Mouse (Mus musculus) kidney, adult 2 months (tissue): Measurements from ENCODE around the gene Rapgefl1. TPM values are rescaled to one million over a fixed set of nuclear protein-coding genes. Genes with fewer than 3 reads are reported as not detected.

Source experiments
- DNase-seq: peaks from one replicate; pipeline ENCODE4 v3.0.0; 2021
- H3K27ac ChIP-seq: fragments of 200-500 bp; 2 replicates; pipeline ENCODE4 v1.5.1; 2012; ENCODE audit warnings: low read depth, low read length, control low read depth, inconsistent platforms; ENCODE audit not compliant: insufficient read depth
- H3K27me3 ChIP-seq: fragments of 200-500 bp; replicated peaks from 2 replicates; pipeline ENCODE4 v1.6.1; 2012; ENCODE audit warnings: mild to moderate bottlenecking, moderate library complexity, low read length, inconsistent platforms; ENCODE audit not compliant: control insufficient read depth, insufficient read depth
- H3K36me3 ChIP-seq: fragments of 200-500 bp; 2 replicates; pipeline ENCODE4 v1.6.1; 2012; ENCODE audit warnings: mild to moderate bottlenecking, moderate library complexity, low read length, inconsistent platforms; ENCODE audit not compliant: control insufficient read depth, insufficient read depth
- H3K4me1 ChIP-seq: fragments of 200-500 bp; 2 replicates; pipeline ENCODE4 v1.6.1; 2011; ENCODE audit warnings: low read length; ENCODE audit not compliant: control insufficient read depth, insufficient read depth
- H3K4me3 ChIP-seq: fragments of 200-500 bp; 2 replicates; pipeline ENCODE4 v1.5.1; 2011; ENCODE audit warnings: mild to moderate bottlenecking, low read depth, low read length, control low read depth; ENCODE audit not compliant: insufficient read depth
- CTCF ChIP-seq: fragments of 200-500 bp; conservative IDR thresholded peaks from 2 replicates; pipeline ENCODE4 v1.5.1; 2011; ENCODE audit warnings: low read depth, mild to moderate bottlenecking, control low read depth, low read length, moderate library complexity, mixed read lengths; ENCODE audit not compliant: insufficient read depth, insufficient read length
- POLR2A ChIP-seq: fragments of 200-500 bp; IDR thresholded peaks from one replicate; pipeline ENCODE4 v1.6.1; 2011; ENCODE audit warnings: low read depth, low read length, control low read depth
- WGBS: fragments of 180-500 bp; shearing (Covaris S2); methylation state at CpG from one replicate; pipeline ENCODE4 v1.1.7; 2018; 5-methylcytosine and 5-hydroxymethylcytosine counted together
- polyA plus RNA-seq: library from polyadenylated mRNA; depleted of rRNA; stranded (reverse); fragments of >200 nt; gene quantifications from 2 replicates; pipeline ENCODE4 v1.2.3, GENCODE M21; 2012; rRNA removed

The Rapgefl1 gene
- 4.2 and 4.7 TPM in 2 replicates for polyA plus RNA-seq

DNA sequence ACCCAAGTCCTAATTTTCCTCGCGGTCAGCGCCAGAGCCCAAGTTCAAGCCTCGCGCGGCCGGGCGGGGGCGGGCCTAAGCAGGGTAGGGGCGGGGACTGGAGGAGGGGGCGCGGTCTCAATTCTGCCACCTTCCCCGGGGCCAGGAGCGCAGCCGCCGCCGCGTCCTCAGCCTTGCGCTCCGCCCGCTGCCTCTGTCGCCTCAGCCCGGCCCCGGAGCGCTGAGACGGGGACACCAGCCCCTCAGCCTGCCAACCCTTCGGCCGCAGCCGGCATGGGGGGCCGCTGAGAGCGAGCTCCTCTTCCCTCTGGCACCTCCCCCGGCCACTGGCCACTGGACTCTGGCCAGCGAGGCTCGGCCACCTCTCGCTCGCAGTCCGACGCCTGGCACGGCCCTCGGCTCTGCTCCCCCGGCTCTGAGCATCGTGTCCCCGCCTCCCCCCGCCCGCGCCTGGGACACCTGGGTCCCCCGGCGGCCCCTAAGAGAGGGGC, at the start of gene Rapgefl1:
Gene Rapgefl1, plus strand, starts transcription at position 135 of the 491 bp plus-strand sequence.
- Histone ChIP-seq H3K4me1 (peaks cover 3% of the 10 kb centered on the region; the same call in 1 of the 2 replicates), H3K27me3 (peaks cover 1% of the 10 kb centered on the region; the same call in 1 of the 2 replicates), H3K4me3 (peak within 1 kb of the TSS; percentile 96), H3K36me3 (peaks cover 4% of the 10 kb centered on the region), H3K27ac (0 out of 2 replicates have a peak within 1 kb of the TSS, but pooled peaks have one; percentile 41)
- WGBS = 1% methylated on average over 45 of the region's 48 CpGs
- no peak for TF ChIP-seq POLR2A
- peak; percentile 88 for DNase-seq

GRCm38 (mm10) chr11:98787229-98787628, 49.4 kb upstream of the Rapgefl1 start:
- H3K27ac ChIP-seq = peak overlapping the region; percentile 61
- no peak for DNase-seq
- H3K4me1 ChIP-seq = peaks cover 32% of the 10 kb centered on the region
- no peaks in the 10 kb centered on the region for H3K36me3 ChIP-seq
- H3K27me3 ChIP-seq = no peaks in the 10 kb centered on the region
- WGBS = 17% methylated on average over 7 of the region's 7 CpGs
- no peak overlapping the region for H3K4me3 ChIP-seq
- no peak for TF ChIP-seq POLR2A
- TF ChIP-seq CTCF = 0 out of 2 replicates have a peak, but pooled peaks have one; percentile 3

DNA sequence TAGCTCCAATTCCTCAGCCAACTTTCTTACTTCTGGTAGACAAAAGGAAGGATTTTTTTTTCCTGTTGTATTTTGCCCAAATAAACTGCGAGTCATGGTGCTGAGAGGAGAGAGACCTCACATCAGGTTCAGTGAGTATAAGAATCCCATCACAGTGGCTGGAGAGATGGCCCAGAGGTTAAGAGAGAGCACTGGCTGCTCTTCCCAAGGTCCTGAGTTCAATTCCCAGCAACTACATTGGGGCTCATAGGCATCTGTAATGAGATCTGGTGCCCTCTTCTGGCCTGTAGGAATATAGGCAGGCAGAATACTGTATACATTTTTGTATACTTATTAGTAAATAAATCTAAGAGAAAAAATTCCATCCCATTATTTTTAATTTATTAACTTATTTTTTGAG, 48.9 kb upstream of the Rapgefl1 start:
- Histone ChIP-seq H3K4me3 (no peak overlapping the region), H3K27ac (peak overlapping the region; percentile 61; the same call in 1 of the 2 replicates), H3K36me3 (no peaks in the 10 kb centered on the region), H3K27me3 (no peaks in the 10 kb centered on the region), H3K4me1 (peaks cover 29% of the 10 kb centered on the region)
- 0 out of 2 replicates have a peak, but pooled peaks have one; percentile 16 for TF ChIP-seq CTCF
- TF ChIP-seq POLR2A = no peak
- peak; percentile 29 for DNase-seq
- 78% methylated on average over 1 of the region's 1 CpGs for WGBS

DNA sequence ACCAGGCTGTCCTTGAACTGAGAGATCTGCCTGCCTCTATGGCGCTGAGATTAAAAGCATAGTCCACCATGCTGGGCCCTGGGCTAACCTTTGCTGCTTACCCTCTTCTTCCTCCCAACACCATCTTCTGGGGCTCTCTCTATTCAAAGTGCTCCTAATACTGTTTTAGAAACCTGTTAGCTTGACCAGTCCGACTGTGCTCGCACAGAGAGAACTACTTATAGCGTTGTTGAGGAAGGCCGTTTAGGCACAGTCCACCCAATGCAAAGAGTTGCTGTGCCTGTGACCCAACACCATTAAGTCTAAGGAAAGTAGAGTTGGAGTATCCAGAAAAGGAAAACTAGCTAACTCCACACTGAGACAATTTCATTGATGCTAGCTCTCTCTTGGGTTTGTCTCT, 48.4 kb upstream of the Rapgefl1 start:
- no peaks in the 10 kb centered on the region for H3K36me3 ChIP-seq
- peak overlapping the region; percentile 81 for H3K27ac ChIP-seq
- no peak for DNase-seq
- H3K4me3 ChIP-seq = no peak overlapping the region
- TF ChIP-seq CTCF (no peak), POLR2A (no peak)
- H3K4me1 ChIP-seq = peaks cover 25% of the 10 kb centered on the region
- 87% methylated on average over 5 of the region's 5 CpGs for WGBS
- no peaks in the 10 kb centered on the region for H3K27me3 ChIP-seq

- peak; percentile 96 for DNase-seq
- peaks cover 23% of the 10 kb centered on the region for H3K4me1 ChIP-seq
- no peaks in the 10 kb centered on the region for H3K36me3 ChIP-seq
- H3K27me3 ChIP-seq = no peaks in the 10 kb centered on the region
- TF ChIP-seq POLR2A (no peak), CTCF (peak; percentile 84)
- peak overlapping the region; percentile 81 for H3K27ac ChIP-seq
- H3K4me3 ChIP-seq = peak overlapping the region; percentile 60
- whole genome bisulfite sequencing = 3% methylated on average over 18 of the region's 18 CpGs
These were observed 47.9 kb upstream of the Rapgefl1 start for GRCm38 (mm10) chr11:98788550-98789218.

DNA sequence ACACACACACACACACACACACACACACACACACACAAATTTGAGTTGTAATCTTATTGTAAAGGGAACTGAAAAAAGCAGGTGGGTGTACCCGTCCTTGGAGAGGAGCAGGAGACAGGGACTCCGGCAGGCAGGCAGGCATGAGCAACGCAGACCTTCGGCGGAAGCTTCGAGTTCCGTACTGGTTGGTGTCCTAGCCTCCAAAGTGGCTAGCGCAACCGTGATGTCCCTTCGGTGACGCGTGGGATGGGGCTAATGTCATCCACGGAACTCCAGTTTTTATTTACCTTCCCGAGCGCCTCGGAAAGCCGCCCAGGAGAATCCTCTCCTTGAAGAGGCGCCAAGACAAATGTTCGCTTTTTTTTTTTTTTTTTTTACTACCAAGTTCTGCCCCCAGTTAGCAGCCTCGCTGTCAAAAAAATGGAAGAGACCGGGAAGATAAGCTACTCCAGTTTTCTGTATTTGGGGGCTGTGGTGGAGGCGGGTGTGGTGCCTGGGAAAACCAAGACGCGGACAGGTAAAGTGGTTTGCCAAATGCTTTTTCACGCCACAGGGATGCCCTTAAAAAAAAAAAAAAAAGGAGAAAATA, 47.3 kb upstream of the Rapgefl1 start:
- Histone ChIP-seq H3K27ac (peak overlapping the region; percentile 7; the same call in 1 of the 2 replicates), H3K27me3 (no peaks in the 10 kb centered on the region), H3K4me1 (peaks cover 19% of the 10 kb centered on the region), H3K4me3 (peak overlapping the region; percentile 60), H3K36me3 (no peaks in the 10 kb centered on the region)
- DNase-seq = no peak
- WGBS = under 1% methylated on average over 25 of the region's 25 CpGs
- TF ChIP-seq POLR2A = no peak
- TF ChIP-seq CTCF = no peak

GRCm38 (mm10) chr11:98789824-98790223, 46.8 kb upstream of the Rapgefl1 start:
- no peak overlapping the region for H3K4me3 ChIP-seq
- H3K27me3 ChIP-seq = no peaks in the 10 kb centered on the region
- no peak overlapping the region for H3K27ac ChIP-seq
- peaks cover 18% of the 10 kb centered on the region for H3K4me1 ChIP-seq
- H3K36me3 ChIP-seq = no peaks in the 10 kb centered on the region
- no peak for DNase-seq
- WGBS = 35% methylated on average over 5 of the region's 5 CpGs
- TF ChIP-seq CTCF (no peak), POLR2A (no peak)
